Mouse (Mus musculus): ENCODE measurements around the gene Mc1r.

GRCm38 (mm10) chr8:123398308-123398707 lies 8.6 kb upstream of the Mc1r start:
- TF ChIP-seq POLR2A (IDR thresholded peaks at IDR 0.05; ENCODE audit: borderline replicate concordance, extremely low read depth, low read depth, low read length) = no peak
- TF ChIP-seq CTCF (IDR thresholded peaks at IDR 0.05; ENCODE audit: insufficient read depth, low read length) = no peak
